Mouse (Mus musculus) ES-E14 (cell line): ENCODE measurements at regions not wholly inside any gene's neighbourhood (a gene's known extent, or its start where the extent isn't known, plus 50 kb on each side); places are given as distances from the start of the nearest gene placed in this dataset.

Experiments
- CHD2 ChIP-seq: IDR thresholded peaks from 2 replicates; pipeline ENCODE4 v1.6.1; 2014; ENCODE audit warnings: mild to moderate bottlenecking, low read depth, low read length, inconsistent platforms
- MAFK ChIP-seq: IDR thresholded peaks from 2 replicates; pipeline ENCODE4 v1.6.1; 2014; ENCODE audit warnings: mild to moderate bottlenecking, low read depth, low read length, inconsistent platforms; ENCODE audit not compliant: insufficient read depth
- ZC3H11A ChIP-seq: IDR thresholded peaks from 2 replicates; pipeline ENCODE4 v1.6.1; 2012; ENCODE audit warnings: low read depth, mild to moderate bottlenecking, inconsistent platforms, low read length, borderline replicate concordance

- TF ChIP-seq MAFK (no peak), ZC3H11A (no peak), CHD2 (no peak)
Observed at GRCm38 (mm10) chr5:35221451-35222305, 56.4 kb upstream of the Adra2c start.
